Mouse (Mus musculus) layer of hippocampus, adult 11-12 months (tissue): ENCODE measurements around the gene Zfp599.

ENCODE experiments used
- DNase-seq: peaks from one replicate; pipeline ENCODE4 v3.0.0; 2022; ENCODE audit warnings: low spot score

Zfp599 gene

DNA sequence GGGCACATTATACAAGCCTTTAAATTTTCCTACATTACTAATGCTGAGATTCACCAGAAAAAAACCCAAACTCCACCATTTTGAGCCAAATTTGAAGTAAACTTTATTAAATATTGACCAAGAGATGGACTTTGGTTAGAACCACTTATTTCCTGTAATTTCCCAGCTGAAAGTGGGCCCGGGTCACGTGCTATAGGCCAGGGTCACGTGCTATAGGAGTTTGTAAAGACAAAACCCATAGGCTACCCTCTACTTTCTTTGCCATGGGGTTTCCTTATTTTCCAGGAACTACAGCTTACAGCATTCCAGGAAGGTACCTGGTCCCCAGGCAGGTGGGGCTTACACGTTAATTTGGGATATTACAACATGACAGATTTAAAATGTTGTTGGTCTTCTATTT, 35.6 kb downstream of the Zfp599 start:
- DNase-seq = no peak

DNA sequence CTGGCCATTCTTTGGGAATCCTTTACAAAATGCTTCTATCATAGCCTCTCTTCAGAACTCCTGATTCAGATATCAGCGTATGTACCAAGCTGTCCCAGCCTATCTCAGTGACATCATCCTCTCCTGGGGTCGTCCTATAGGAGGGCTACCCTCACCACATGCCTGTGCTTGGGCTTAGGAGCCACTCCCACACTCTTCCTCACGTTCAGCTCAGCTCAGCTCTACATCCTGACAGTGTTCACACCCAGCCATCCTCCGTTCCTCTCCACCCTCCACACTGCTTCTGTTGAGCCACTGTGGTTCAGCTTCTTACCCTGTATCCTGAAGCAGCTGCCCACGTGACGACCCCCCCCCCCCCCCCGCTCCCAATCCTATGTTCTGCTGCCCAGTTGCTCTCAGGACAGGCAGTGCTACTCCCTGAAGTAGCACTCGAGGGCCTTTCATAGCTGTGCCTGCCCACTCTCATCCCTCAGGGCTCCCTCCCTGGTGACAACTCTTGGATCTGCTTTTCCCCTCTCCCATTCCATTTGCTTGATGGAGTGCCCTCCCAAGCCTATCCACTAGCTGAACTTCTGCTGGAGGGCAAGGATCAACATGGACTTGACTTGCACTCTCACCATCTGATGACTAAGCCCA, 41.7 kb downstream of the Zfp599 start:
- DNase-seq = no peak

DNA sequence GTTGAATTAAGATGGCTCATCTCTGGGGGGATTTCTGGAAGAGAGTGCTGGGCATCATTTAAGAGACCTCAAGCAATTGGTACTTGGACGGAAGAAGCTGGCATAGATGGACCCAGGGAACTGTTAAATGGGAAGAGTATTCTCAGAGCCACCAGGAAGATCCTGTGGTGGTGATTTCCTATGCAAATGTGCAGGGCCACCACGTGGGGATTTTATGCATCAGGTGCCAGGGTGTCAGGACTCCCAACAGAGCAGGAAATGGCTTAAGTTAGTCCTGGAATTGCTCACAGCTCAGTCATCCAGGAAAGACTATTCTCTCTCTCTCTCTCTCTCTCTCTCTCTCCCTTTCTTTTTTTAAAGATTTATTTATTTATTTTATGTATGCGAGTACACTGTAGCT, 43.0 kb downstream of the Zfp599 start:
- DNase-seq = no peak

DNA sequence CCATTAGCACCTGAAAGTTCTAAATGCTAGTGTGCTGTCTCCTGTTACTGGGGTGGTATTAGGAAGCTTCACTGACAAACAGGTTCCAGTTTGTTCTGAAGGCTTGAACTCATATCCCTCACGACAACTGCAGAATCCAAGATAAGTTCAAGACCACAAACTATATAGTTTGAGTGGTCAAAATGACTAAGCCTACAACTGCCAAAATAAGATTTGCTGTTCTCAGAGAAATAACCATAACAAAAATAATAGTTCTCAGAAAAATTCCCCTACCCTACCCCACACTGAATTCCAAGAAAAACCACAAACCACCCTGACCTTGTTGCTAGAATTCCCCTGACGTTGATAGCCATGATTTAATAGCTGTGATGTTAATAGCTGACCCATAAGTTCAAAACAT, 45.1 kb downstream of the Zfp599 start:
- DNase-seq = no peak

DNA sequence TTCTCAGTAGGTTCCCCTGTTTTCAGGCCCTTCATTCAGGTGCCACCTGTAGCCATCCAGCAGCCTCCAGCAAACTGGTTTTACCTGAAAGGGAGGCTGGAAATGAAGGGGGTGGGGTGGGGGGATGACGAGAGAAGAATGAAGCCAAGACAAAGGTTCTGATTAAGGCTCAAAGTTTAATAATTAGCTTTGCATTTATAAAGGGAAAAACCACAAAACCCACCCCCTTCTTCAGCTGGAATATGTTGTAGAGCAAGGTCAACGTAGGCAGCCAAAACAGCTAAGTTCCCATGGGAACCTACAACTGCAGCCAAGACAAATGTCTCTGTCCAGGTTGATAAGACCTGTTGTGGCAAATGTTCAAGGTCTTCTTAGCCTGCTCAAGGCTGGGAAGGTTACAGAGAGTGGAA, 45.9 kb downstream of the Zfp599 start:
- no peak for DNase-seq
